Mouse (Mus musculus): Measurements from ENCODE around the gene Usb1.
A peak's percentile ranks its signal among the peaks of the same experiment; 100 is the strongest.

The Usb1 gene

GRCm38 (mm10) chr8:95336363-95336762 lies 4.3 kb downstream of the Usb1 start:
- no peak for DNase-seq (ENCODE audit: low spot score)

DNA sequence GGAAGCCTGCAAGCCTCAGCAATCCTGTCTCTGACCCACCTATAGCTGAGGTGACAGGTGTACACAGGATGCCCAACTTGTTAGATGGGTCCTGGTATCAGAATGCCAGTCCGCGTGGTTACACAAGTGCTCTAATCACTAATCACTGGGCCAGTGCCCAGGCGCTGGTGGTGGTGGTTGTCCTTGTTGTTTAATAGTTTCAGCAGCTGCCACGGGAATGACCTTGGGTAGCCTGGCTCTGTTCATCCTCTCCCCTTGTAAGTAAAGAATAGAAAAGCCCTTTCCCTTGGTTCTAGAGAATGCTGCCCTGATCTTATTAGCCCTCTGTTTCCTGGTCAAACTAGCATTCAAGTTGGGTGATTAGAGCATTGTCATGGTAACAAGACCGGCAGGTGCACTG lies 9.6 kb downstream of the Usb1 start:
- DNase-seq (ENCODE audit: low spot score), result peak; percentile 77

DNA sequence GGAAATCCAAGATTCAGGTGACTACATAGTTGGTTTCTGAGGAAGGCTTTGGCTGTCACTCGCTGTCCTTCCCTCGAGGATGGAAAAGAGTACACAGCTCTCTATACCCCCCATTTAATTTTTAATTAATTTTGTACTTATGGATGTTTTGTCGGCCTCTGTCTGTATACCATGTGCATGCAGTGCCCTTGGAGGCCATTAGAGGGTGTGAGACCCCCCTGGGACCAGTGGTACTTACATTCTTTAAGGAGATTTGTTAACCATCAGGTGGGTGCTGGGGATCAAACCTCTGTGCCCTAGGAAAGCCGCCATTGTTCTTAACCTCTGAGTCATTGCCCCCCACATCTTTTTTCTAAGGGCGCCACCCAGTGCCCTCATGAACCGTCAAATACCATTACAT lies 12.6 kb downstream of the Usb1 start:
- no peak for DNase-seq (ENCODE audit: low spot score)

DNA sequence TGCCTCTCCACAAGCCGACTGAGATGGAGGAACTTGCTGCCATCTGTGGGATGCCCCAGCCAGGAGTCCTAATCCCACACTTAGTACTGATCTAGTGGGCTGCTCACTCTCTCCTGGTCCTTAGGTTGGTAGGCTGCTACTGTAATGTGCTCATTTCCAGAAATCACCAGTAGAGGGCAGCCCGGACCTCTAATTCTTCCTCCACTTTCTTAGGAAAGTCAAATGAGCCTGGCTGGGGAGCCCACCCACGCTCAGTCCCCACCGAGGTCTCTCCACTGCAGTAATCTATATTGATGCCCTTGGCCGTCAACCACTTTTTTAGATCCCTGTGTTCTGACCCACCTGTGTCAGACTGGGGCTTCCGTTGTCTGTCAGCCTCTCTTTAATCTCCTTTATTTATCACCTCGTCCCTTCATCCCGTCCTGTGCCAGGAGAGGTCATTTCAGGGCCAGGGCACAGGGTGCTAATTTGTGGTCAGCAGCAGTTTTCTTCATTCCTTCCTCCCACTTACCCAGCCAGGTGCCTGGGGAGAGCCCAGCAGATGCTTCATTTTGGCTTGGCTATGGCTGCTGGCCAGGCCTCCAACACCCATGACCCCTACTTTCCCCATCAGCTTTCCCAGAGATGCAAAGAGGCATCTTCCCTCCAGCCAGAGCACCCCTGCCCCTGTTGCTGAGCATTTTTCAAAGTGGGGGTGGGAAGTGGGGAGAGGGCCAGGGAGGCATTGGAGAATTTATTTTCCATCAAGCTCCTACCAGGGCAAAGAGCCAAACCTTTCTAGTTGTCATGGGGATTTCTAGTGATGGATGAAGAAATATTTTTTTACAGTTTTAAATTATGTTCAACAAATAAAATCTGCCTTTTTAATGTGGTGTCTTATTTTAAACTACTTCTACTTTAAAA lies 14.8 kb downstream of the Usb1 start:
- DNase-seq (ENCODE audit: low spot score), result no peak

- DNase-seq (ENCODE audit: low spot score), result no peak
Measured at GRCm38 (mm10) chr8:95348356-95348755, 16.3 kb downstream of the Usb1 start.

DNA sequence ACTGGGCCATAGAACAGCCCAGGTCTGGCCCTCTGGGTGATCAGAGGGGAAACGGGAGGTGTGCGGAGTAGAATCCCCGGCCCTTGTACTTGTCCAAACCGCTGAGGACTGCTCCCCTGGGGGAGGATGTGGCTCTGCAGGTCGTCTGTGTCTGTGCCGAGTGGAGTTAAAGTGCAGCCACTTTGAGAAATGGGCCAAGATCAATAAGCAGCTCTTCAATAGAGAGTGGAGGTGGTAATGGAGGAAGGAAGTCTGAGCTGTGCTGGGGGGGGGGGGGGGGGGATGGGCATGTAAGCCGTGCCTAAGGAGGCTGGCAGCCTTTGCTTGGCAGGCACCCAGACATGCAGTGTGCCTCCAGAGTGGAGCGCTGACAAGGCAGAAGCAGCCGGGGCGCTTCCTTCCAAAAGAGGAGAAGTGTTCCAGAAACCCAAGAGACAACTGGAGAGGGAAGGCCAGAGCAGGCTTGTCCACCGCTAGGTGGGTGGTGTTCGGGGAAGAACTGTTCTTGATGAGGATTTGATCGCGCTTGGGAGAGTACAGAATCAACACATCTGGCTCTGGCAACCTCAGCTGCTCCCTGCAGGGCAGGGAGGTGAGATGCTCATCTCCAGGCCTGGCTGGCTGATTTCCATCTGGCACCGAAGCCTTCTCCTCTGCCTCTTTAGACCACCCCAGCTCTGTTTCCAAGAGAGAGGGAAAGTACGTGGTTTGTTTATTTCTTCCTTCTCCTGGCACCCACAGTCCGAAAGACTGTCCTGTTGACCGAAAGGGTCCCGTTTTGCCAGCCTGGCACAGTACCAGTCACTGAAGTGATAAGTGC lies 16.9 kb downstream of the Usb1 start:
- peak; percentile 59 for DNase-seq (ENCODE audit: low spot score)

DNA sequence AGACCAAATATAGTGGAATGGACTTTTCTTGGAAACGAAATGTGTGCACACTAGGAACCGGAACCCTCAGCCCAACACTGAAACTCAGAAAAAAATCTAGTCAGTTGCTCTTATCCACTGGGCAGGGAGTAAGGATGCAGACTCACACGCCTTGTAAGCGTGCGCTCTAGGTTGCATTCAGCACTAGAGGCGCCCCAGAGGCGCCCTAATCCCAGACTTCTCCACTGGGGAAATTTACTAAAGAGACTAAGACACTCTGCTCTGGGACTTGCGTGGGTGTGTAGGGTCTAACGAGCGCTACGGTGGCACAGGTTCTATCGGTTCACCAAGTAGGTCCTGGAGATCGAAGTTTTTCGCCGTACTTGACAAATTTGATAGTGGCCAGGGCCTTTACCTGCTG lies 19.4 kb downstream of the Usb1 start:
- no peak for DNase-seq (ENCODE audit: low spot score)

DNA sequence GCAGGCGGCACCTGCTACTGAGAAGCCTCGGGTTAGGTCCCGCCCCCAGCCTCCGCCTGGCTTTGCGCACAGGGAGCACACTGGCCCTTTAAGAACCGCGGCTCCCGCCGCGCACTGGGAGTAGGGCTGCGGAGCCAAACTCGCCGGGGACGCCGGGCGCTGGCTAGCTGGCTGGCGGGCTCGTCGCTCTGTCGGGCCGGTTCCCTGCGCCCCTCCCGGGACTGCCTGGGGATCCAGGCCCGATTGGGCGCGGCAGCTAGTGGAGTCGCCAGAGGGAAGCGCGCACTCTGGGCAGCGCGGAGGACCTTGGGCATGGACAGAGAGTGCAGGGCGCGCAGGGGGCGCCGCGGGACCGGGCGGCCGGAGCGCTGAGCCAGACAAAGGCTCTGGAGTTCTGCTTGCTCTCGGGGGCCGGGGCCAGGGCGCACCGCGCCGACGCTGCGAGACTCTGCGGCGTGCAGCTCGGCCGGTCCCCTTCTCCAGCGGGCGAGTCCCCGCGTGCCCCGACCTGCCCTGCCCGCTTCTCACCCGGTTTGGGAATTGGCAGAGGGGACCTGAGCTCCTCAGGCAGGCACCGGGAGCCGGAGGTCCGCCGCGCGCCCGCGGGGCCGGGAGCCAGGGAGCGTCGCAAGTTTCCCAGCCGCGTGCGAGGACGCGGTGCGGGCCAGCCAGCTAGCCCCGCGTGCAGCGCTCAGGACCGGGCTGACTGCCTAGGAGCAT lies 20.2 kb downstream of the Usb1 start, which contains the start of gene Mmp15:
TSS of gene Mmp15 (plus strand) at position 118 of the 720 bp plus-strand sequence.
- peak; percentile 59 for DNase-seq (ENCODE audit: low spot score)

DNA sequence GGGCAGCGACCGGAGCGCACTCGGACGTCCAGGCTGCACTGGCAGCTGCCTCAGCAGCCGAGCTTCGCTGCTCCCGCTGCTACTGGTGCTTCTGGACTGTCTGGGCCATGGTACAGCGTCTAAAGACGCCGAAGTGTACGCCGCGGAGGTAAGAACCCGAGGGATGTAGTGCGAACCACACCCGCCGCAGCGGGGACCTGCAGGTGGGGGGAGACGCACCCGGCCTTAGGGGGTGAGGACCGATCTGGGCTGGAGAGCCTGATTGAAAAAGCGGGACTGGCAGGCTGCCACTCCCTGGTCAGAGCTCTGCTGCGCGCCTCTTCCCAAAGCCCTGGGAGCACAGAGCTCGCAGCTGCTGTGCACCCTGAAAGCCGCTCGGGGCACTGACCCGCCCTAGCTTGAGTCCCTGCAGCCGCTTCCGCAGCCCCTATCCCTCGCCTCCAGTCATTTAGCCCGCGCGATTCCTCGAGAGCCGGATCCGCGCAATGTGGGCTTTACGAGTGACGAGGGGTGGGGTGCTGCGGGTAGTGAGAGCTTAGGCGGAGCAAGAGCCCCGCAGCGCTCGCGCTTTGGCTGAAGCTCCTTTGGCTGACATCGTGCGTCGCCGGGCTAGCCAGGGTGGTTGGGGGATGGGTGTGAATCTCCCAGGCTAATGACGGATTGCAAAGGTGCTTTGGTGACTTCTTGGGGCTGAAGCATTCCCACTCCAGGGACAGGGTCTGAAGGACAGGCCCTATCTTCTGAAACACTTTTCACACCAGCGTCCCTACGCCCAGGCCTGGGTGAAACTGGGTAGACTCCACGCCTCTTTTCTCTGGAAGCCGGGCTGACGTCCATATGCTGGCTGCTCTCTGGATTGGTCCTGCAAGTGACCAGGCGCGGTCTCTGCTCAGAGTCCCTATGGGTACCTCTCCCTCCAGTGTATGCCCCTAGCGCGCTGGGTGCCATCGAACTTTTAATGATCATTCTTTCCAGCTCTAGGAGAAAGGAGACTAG lies 21.1 kb downstream of the Usb1 start:
- no peak for DNase-seq (ENCODE audit: low spot score)

- no peak for DNase-seq (ENCODE audit: low spot score)
Measured at GRCm38 (mm10) chr8:95354606-95355005, 22.5 kb downstream of the Usb1 start.

DNA sequence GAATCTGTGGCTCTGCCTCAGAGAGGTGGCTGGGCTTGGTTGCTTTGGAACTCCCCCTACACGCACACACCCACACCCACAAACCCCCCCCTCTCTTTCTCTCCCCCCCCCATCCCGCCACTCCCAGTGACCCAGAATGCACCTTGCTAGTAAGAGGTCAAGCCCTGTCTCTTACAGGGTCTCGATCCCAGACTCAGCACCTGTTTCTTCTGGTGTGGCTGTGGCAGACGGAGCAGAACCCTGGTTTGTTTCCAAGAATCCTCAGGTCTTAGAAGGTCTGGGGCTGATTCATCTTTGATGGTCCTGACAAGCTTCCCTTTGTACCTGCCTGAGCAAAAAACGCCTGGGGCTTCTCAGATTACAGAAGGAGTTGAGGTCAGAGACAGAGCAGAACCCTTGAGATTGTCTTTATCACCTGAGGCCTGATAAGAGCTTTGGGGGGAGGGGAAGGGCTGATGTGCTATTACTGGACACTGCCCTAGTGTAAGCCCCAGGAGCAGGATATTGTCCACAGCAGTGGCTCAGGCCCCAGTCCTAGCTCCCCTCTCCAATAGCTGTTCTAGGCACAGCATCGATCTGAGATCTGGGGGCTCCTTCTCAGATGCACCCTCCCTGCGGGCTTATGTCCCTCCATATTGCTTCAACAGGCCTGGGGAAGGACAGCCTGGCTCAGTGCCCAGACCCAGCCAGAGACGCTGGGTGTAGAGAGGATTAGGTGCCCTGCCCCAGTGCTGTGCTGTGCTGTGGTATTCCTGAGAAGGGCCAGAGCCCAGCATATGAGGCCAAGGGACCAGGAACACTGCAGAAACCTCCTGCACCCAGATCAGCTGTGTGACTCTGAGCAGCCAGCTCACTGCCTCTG lies 26.7 kb downstream of the Usb1 start:
- no peak for DNase-seq (ENCODE audit: low spot score)

- DNase-seq (ENCODE audit: low spot score), result no peak
Measured at GRCm38 (mm10) chr8:95360181-95361015, 28.3 kb downstream of the Usb1 start.

DNA sequence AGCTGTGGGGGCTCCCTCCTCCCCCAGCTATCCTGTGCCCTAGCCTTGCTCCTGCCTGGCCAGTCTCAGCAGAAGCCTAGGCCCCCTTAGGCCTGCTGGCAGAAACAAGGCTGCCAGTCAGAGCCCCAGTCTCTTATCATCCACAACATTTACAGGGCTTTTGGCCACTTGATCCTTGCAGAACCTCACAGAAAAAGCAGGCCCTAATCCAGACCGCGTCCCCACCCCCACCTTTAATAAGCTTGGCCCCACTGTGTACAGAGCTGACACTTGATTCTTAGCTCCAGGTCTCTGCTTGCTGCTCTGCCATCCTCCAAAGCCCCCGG lies 28.9 kb downstream of the Usb1 start:
- DNase-seq (ENCODE audit: low spot score), result no peak

GRCm38 (mm10) chr8:95362272-95362671 lies 30.2 kb downstream of the Usb1 start:
- DNase-seq (ENCODE audit: low spot score), result peak; percentile 32

DNA sequence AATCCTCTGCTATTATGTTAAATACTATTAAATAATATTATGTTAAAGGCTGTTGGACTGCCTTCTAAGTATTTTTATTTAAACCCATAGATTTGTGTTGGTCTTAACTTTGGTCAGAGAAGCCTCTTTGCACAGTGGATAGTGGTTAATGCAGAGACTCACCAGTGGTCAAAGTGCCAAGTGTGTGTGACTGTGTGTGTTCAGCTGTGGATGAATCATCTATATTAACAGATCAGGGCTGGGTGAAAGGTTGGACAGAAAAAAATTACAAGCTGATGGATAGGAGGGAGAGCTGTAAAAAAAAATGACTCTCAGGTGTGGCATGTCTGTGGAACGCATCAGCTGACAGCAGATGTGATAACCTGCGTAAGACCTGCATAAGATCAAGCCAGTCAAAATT lies 31.8 kb downstream of the Usb1 start:
- no peak for DNase-seq (ENCODE audit: low spot score)

GRCm38 (mm10) chr8:95369581-95370326 lies 37.7 kb downstream of the Usb1 start:
- no peak for DNase-seq (ENCODE audit: low spot score)

DNA sequence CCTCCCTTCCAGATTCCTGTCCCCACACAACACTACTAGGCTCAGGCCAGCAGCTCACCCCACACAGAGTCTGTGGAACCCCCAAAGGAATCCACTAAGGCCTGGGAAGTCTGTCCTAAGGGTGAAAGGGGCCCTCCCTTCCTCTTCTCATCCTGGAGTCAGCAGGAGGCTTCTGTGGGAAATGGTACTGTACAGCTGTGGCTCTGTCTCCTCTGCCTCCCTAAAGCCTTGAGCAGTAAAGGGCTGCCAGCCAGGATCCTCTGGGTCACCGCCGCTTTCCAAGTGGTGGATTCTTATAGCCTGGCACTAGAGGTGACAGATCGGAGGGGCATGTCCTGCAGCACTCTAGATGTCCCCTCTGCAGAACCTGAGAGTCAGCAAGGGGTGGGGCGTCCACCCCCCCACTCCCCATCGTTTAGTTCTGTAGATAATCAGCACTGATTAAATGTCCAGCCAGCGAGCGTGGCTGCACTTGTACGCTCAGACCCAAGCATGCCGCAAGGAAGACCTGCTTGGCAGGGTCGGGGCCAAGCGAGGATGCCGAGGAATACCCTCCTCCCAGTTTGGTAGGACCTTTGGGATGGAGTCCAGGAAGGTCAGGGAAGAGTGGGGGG lies 41.4 kb downstream of the Usb1 start:
- DNase-seq (ENCODE audit: low spot score), result no peak

DNA sequence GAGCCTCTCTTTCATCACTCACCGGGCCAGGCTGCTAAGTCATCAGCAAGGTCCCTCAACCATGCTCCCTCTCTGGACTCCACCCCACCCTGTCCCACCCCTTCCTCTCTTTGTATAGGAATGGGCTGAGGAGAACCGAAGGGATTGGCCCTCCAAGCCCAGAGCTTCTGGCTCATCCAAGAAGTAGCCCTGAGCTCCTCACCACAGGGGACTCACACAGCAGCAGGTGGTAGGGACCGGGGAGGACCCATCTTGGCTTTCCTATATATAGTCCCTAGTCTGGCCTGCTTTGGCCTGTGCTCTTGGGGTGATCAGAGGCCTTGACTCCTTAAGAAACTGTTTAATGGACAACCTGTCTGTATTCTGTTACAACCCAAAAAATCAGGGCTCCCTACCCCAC lies 42.3 kb downstream of the Usb1 start:
- DNase-seq (ENCODE audit: low spot score), result no peak
